Mouse (Mus musculus): ENCODE data around the gene Erc2. TPM values are rescaled to one million over a fixed set of nuclear protein-coding genes. Genes with fewer than 3 reads are reported as not detected.

Gene Erc2
- polyA plus RNA-seq, 1 experiment: 0.10 TPM

GRCm38 (mm10) chr14:28331108-28331507 lies 708.9 kb downstream of the Erc2 start:
- Histone ChIP-seq H3K4me1 (no peaks in the 10 kb centered on the region), H3K27me3 (replicated peaks) (no peaks in the 10 kb centered on the region), H3K36me3 (replicated peaks; ENCODE audit: low read length) (no peaks in the 10 kb centered on the region), H3K4me3 (replicated peaks) (no peak overlapping the region), H3K9me3 (peaks cover 21% of the 10 kb centered on the region; the same call in 1 of the 2 replicates)
- TF ChIP-seq GATA1 (IDR thresholded peaks at IDR 0.05; ENCODE audit: borderline replicate concordance, low read length): no peak
- no peak for TF ChIP-seq FLI1 (IDR thresholded peaks at IDR 0.05; ENCODE audit: low read length)

GRCm38 (mm10) chr14:28332351-28332953 lies 710.2 kb downstream of the Erc2 start:
- Histone ChIP-seq H3K9me3 (peaks cover 10% of the 10 kb centered on the region; the same call in 1 of the 2 replicates), H3K36me3 (replicated peaks; ENCODE audit: low read length) (no peaks in the 10 kb centered on the region), H3K4me1 (no peaks in the 10 kb centered on the region), H3K4me3 (replicated peaks) (no peak overlapping the region), H3K27me3 (replicated peaks) (no peaks in the 10 kb centered on the region)
- TF ChIP-seq FLI1 (IDR thresholded peaks at IDR 0.05; ENCODE audit: low read length) (no peak), GATA1 (IDR thresholded peaks at IDR 0.05; ENCODE audit: borderline replicate concordance, low read length) (no peak)

GRCm38 (mm10) chr14:28339146-28339545 lies 716.9 kb downstream of the Erc2 start:
- Histone ChIP-seq H3K9me3 (peaks cover 38% of the 10 kb centered on the region), H3K4me3 (replicated peaks) (no peak overlapping the region), H3K27me3 (replicated peaks) (no peaks in the 10 kb centered on the region), H3K4me1 (no peaks in the 10 kb centered on the region), H3K36me3 (replicated peaks; ENCODE audit: low read length) (no peaks in the 10 kb centered on the region)
- TF ChIP-seq FLI1 (IDR thresholded peaks at IDR 0.05; ENCODE audit: low read length) (no peak), GATA1 (IDR thresholded peaks at IDR 0.05; ENCODE audit: borderline replicate concordance, low read length) (no peak)

- Histone ChIP-seq H3K4me3 (replicated peaks) (no peak overlapping the region), H3K4me1 (no peaks in the 10 kb centered on the region), H3K9me3 (peaks cover 25% of the 10 kb centered on the region), H3K27me3 (replicated peaks) (no peaks in the 10 kb centered on the region), H3K36me3 (replicated peaks; ENCODE audit: low read length) (no peaks in the 10 kb centered on the region)
- TF ChIP-seq GATA1 (IDR thresholded peaks at IDR 0.05; ENCODE audit: borderline replicate concordance, low read length) (no peak), FLI1 (IDR thresholded peaks at IDR 0.05; ENCODE audit: low read length) (no peak)
Observed at GRCm38 (mm10) chr14:28349129-28349528, 726.9 kb downstream of the Erc2 start.

- no peaks in the 10 kb centered on the region for H3K36me3 ChIP-seq (replicated peaks; ENCODE audit: low read length)
- H3K4me1 ChIP-seq: no peaks in the 10 kb centered on the region
- peaks cover 6% of the 10 kb centered on the region; the same call in 1 of the 2 replicates for H3K9me3 ChIP-seq
- H3K27me3 ChIP-seq (replicated peaks): no peaks in the 10 kb centered on the region
- no peak for TF ChIP-seq FLI1 (IDR thresholded peaks at IDR 0.05; ENCODE audit: low read length)
- no peak for TF ChIP-seq GATA1 (IDR thresholded peaks at IDR 0.05; ENCODE audit: borderline replicate concordance, low read length)
- H3K4me3 ChIP-seq (replicated peaks): no peak overlapping the region
Observed at GRCm38 (mm10) chr14:28356031-28356430, 733.8 kb downstream of the Erc2 start.

- TF ChIP-seq GATA1 (IDR thresholded peaks at IDR 0.05; ENCODE audit: borderline replicate concordance, low read length) (no peak), FLI1 (IDR thresholded peaks at IDR 0.05; ENCODE audit: low read length) (no peak)
- H3K36me3 ChIP-seq (replicated peaks; ENCODE audit: low read length): no peaks in the 10 kb centered on the region
Observed at GRCm38 (mm10) chr14:28359502-28359901, 737.3 kb downstream of the Erc2 start.

GRCm38 (mm10) chr14:28359983-28360382 lies 737.8 kb downstream of the Erc2 start:
- Histone ChIP-seq H3K36me3 (replicated peaks; ENCODE audit: low read length) (no peaks in the 10 kb centered on the region), H3K4me3 (replicated peaks) (no peak overlapping the region), H3K27me3 (replicated peaks) (no peaks in the 10 kb centered on the region), H3K9me3 (peaks cover 6% of the 10 kb centered on the region; the same call in 1 of the 2 replicates), H3K4me1 (no peaks in the 10 kb centered on the region)
- TF ChIP-seq GATA1 (IDR thresholded peaks at IDR 0.05; ENCODE audit: borderline replicate concordance, low read length) (no peak), FLI1 (IDR thresholded peaks at IDR 0.05; ENCODE audit: low read length) (no peak)

More at GRCm38 (mm10) chr14:28359502-28359901, 737.3 kb downstream of the Erc2 start:
- H3K27me3 ChIP-seq (replicated peaks): no peaks in the 10 kb centered on the region
- no peaks in the 10 kb centered on the region for H3K4me1 ChIP-seq
- peaks cover 6% of the 10 kb centered on the region; the same call in 1 of the 2 replicates for H3K9me3 ChIP-seq
- H3K4me3 ChIP-seq (replicated peaks): no peak overlapping the region

- peaks cover 6% of the 10 kb centered on the region; the same call in 1 of the 2 replicates for H3K9me3 ChIP-seq
Observed at GRCm38 (mm10) chr14:28362336-28362735, 740.1 kb downstream of the Erc2 start.

GRCm38 (mm10) chr14:28370713-28371112 lies 748.5 kb downstream of the Erc2 start:
- Histone ChIP-seq H3K4me3 (replicated peaks) (no peak overlapping the region), H3K4me1 (no peaks in the 10 kb centered on the region), H3K9me3 (peaks cover 13% of the 10 kb centered on the region; the same call in 1 of the 2 replicates), H3K27me3 (replicated peaks) (no peaks in the 10 kb centered on the region), H3K36me3 (replicated peaks; ENCODE audit: low read length) (no peaks in the 10 kb centered on the region)
- no peak for TF ChIP-seq FLI1 (IDR thresholded peaks at IDR 0.05; ENCODE audit: low read length)
- no peak for TF ChIP-seq GATA1 (IDR thresholded peaks at IDR 0.05; ENCODE audit: borderline replicate concordance, low read length)

More at GRCm38 (mm10) chr14:28362336-28362735, 740.1 kb downstream of the Erc2 start:
- no peak overlapping the region for H3K4me3 ChIP-seq (replicated peaks)
- TF ChIP-seq FLI1 (IDR thresholded peaks at IDR 0.05; ENCODE audit: low read length) (no peak), GATA1 (IDR thresholded peaks at IDR 0.05; ENCODE audit: borderline replicate concordance, low read length) (no peak)
- H3K4me1 ChIP-seq: no peaks in the 10 kb centered on the region
- no peaks in the 10 kb centered on the region for H3K27me3 ChIP-seq (replicated peaks)
- H3K36me3 ChIP-seq (replicated peaks; ENCODE audit: low read length): no peaks in the 10 kb centered on the region

GRCm38 (mm10) chr14:28371651-28372050 lies 749.4 kb downstream of the Erc2 start:
- no peak overlapping the region for H3K4me3 ChIP-seq (replicated peaks)
- no peaks in the 10 kb centered on the region for H3K4me1 ChIP-seq
- peaks cover 18% of the 10 kb centered on the region; the same call in 1 of the 2 replicates for H3K9me3 ChIP-seq
- TF ChIP-seq FLI1 (IDR thresholded peaks at IDR 0.05; ENCODE audit: low read length): no peak
- no peak for TF ChIP-seq GATA1 (IDR thresholded peaks at IDR 0.05; ENCODE audit: borderline replicate concordance, low read length)
- H3K36me3 ChIP-seq (replicated peaks; ENCODE audit: low read length): no peaks in the 10 kb centered on the region
- H3K27me3 ChIP-seq (replicated peaks): no peaks in the 10 kb centered on the region
